Mouse (Mus musculus) hindbrain, postnatal 0 days (tissue): ENCODE results near the gene Scly. TPM values are rescaled to one million over a fixed set of nuclear protein-coding genes. Genes with fewer than 3 reads are reported as not detected.

Source experiments
- ATAC-seq: fragments of 200-750 bp; cut with Nextera tagmentation; 2 replicates; pipeline ENCODE4 v1.8.0; 2017; ENCODE audit warnings: mild to moderate bottlenecking, moderate TSS enrichment, moderate library complexity
- DNase-seq: peaks from one replicate; pipeline ENCODE4 v3.0.0-alpha.2; 2015; ENCODE audit warnings: low spot score
- H3K27ac ChIP-seq: fragments of 300-500 bp; sonication (generic); 2 replicates; pipeline ENCODE4 v1.5.1; 2014; ENCODE audit warnings: mild to moderate bottlenecking
- H3K27me3 ChIP-seq: fragments of 300-500 bp; sonication (generic); 2 replicates; pipeline ENCODE4 v1.6.1; 2014; ENCODE audit warnings: low read length, mixed read lengths; ENCODE audit not compliant: insufficient read depth
- H3K36me3 ChIP-seq: fragments of 300-500 bp; sonication (generic); 2 replicates; pipeline ENCODE4 v1.6.1; 2014; ENCODE audit warnings: low read length, mixed read lengths; ENCODE audit not compliant: insufficient read depth
- H3K4me1 ChIP-seq: fragments of 300-500 bp; sonication (generic); 2 replicates; pipeline ENCODE4 v1.6.1; 2014; ENCODE audit warnings: antibody characterized with exemption, low read length, mixed read lengths; ENCODE audit not compliant: insufficient read depth
- H3K4me2 ChIP-seq: fragments of 300-500 bp; sonication (generic); 2 replicates; pipeline ENCODE4 v1.6.1; 2014; ENCODE audit warnings: low read depth, mild to moderate bottlenecking, low read length, moderate library complexity, mixed read lengths
- H3K4me3 ChIP-seq: fragments of 300-500 bp; sonication (generic); 2 replicates; pipeline ENCODE4 v1.5.1; 2014; ENCODE audit warnings: low read length
- H3K9ac ChIP-seq: fragments of 300-500 bp; sonication (generic); replicated peaks from 2 replicates; pipeline ENCODE4 v1.6.1; 2014; ENCODE audit warnings: mild to moderate bottlenecking, low read length, moderate library complexity, mixed read lengths
- H3K9me3 ChIP-seq: fragments of 300-500 bp; sonication (generic); 2 replicates; pipeline ENCODE4 v1.6.1; 2016; ENCODE audit warnings: low read length, mixed read lengths
- CTCF ChIP-seq: IDR thresholded peaks from 2 replicates; pipeline ENCODE4 v1.5.1; 2016; ENCODE audit warnings: antibody characterized with exemption, control low read depth, low read depth
- WGBS: fragments of 180-500 bp; shearing (Covaris S2); extraction: QIAGEN DNeasy Blood & Tissue Kit; methylation state at CpG from one replicate; pipeline ENCODE4 v1.1.7; 2014; 5-methylcytosine and 5-hydroxymethylcytosine counted together
- polyA plus RNA-seq: library from polyadenylated mRNA; unstranded; fragments of >200 nt; fragmentation: Nextera tagmentation; extraction: Ambion mirVana; gene quantifications from 2 replicates; pipeline ENCODE4 v1.2.1, GENCODE M21; 2015
- total RNA-seq: library from RNA; depleted of rRNA; stranded (reverse); fragments of >200 nt; gene quantifications from 2 replicates; pipeline ENCODE4 v1.2.3, GENCODE M21; 2014

The Scly gene
- total and polyA plus RNA-seq, 2 experiments from 2014 or later, result 9.9 to 15.2 TPM

- Histone ChIP-seq H3K36me3 (no peaks in the 10 kb centered on the region), H3K9ac (no peak overlapping the region), H3K4me2 (no peak overlapping the region), H3K27me3 (no peaks in the 10 kb centered on the region), H3K4me1 (no peaks in the 10 kb centered on the region), H3K27ac (no peak overlapping the region), H3K4me3 (no peak overlapping the region), H3K9me3 (no peaks in the 10 kb centered on the region)
- no peak for DNase-seq
- no peak for ATAC-seq
- TF ChIP-seq CTCF, result no peak
- WGBS, result 94% methylated on average over 2 of the region's 2 CpGs
Observed at GRCm38 (mm10) chr1:91352277-91352676, 54.1 kb downstream of the Scly start.

- DNase-seq (no peak), ATAC-seq (no peak)
- H3K27ac ChIP-seq, result no peak overlapping the region
- H3K4me3 ChIP-seq, result no peak overlapping the region
- no peaks in the 10 kb centered on the region for H3K36me3 ChIP-seq
- H3K9me3 ChIP-seq, result no peaks in the 10 kb centered on the region
- H3K4me2 ChIP-seq, result no peak overlapping the region
- no peak overlapping the region for H3K9ac ChIP-seq
- 82% methylated on average over 11 of the region's 11 CpGs for WGBS
- H3K4me1 ChIP-seq, result no peaks in the 10 kb centered on the region
- no peak for TF ChIP-seq CTCF
- no peaks in the 10 kb centered on the region for H3K27me3 ChIP-seq
Observed at GRCm38 (mm10) chr1:91356105-91356504, 58.0 kb downstream of the Scly start.

- no peak overlapping the region for H3K27ac ChIP-seq
- peaks cover 6% of the 10 kb centered on the region; the same call in 1 of the 2 replicates for H3K4me1 ChIP-seq
- no peak for DNase-seq
- no peaks in the 10 kb centered on the region for H3K9me3 ChIP-seq
- no peaks in the 10 kb centered on the region for H3K27me3 ChIP-seq
- 74% methylated on average over 5 of the region's 5 CpGs for WGBS
- no peak overlapping the region for H3K4me3 ChIP-seq
- H3K9ac ChIP-seq, result no peak overlapping the region
- no peak for ATAC-seq
- no peak overlapping the region for H3K4me2 ChIP-seq
- no peaks in the 10 kb centered on the region for H3K36me3 ChIP-seq
- TF ChIP-seq CTCF, result no peak
Observed at GRCm38 (mm10) chr1:91362113-91362512, 64.0 kb downstream of the Scly start.

GRCm38 (mm10) chr1:91364822-91365644 is 66.9 kb downstream of the Scly start:
- Histone ChIP-seq H3K36me3 (no peaks in the 10 kb centered on the region), H3K27ac (no peak overlapping the region), H3K4me2 (no peak overlapping the region), H3K4me3 (no peak overlapping the region), H3K9ac (no peak overlapping the region), H3K4me1 (peaks cover 6% of the 10 kb centered on the region; the same call in 1 of the 2 replicates), H3K27me3 (no peaks in the 10 kb centered on the region), H3K9me3 (no peaks in the 10 kb centered on the region)
- DNase-seq, result no peak
- ATAC-seq, result no peak
- no peak for TF ChIP-seq CTCF
- 94% methylated on average over 16 of the region's 16 CpGs for WGBS

- no peaks in the 10 kb centered on the region for H3K27me3 ChIP-seq
- H3K4me1 ChIP-seq, result peaks cover 6% of the 10 kb centered on the region; the same call in 1 of the 2 replicates
- ATAC-seq (no peak), DNase-seq (no peak)
- peak overlapping the region; percentile 61 for H3K4me2 ChIP-seq
- no peaks in the 10 kb centered on the region for H3K36me3 ChIP-seq
- H3K4me3 ChIP-seq, result peak overlapping the region; percentile 31
- no peak for TF ChIP-seq CTCF
- H3K9ac ChIP-seq, result peak overlapping the region; percentile 43; the same call in 1 of the 2 replicates
- H3K9me3 ChIP-seq, result no peaks in the 10 kb centered on the region
- whole genome bisulfite sequencing, result 30% methylated on average over 8 of the region's 8 CpGs
- H3K27ac ChIP-seq, result no peak overlapping the region
Observed at GRCm38 (mm10) chr1:91365816-91366214, 67.7 kb downstream of the Scly start.

- H3K27ac ChIP-seq, result no peak within 1 kb of the TSS
- peak; percentile 54 for TF ChIP-seq CTCF
- H3K4me3 ChIP-seq, result peak within 1 kb of the TSS; percentile 31
- H3K9ac ChIP-seq, result peak within 1 kb of the TSS; percentile 43
- peaks cover 4% of the 10 kb centered on the region; the same call in 1 of the 2 replicates for H3K36me3 ChIP-seq
- H3K27me3 ChIP-seq, result no peaks in the 10 kb centered on the region
- peak; percentile 38; the same call in 1 of the 2 replicates for ATAC-seq
- peaks cover 6% of the 10 kb centered on the region; the same call in 1 of the 2 replicates for H3K4me1 ChIP-seq
- 1% methylated on average over 67 of the region's 68 CpGs for WGBS
- peak within 1 kb of the TSS; percentile 61 for H3K4me2 ChIP-seq
- DNase-seq, result peak; percentile 59
- H3K9me3 ChIP-seq, result no peaks in the 10 kb centered on the region
Observed at GRCm38 (mm10) chr1:91366215-91367108, 68.3 kb downstream of the Scly start, which contains the start of gene Erfe. Gene Erfe, plus strand, starts transcription at chr1:91366430.
